Mouse (Mus musculus): Measurements from ENCODE around the gene BC024063.
"Not testable (repeated sequence)": the region's sequence is repeated elsewhere in the genome, so short reads cannot be mapped to it uniquely, and the experiment has no call there.

Gene BC024063

GRCm38 (mm10) chr10:82082728-82083621 is at the start of gene BC024063:
Gene BC024063, plus strand, starts transcription at chr10:82083353.
- DNase-seq (ENCODE audit: low spot score in 2 of 2) = peak; percentile 69 to 71

- no peak for DNase-seq (ENCODE audit: low spot score in 2 of 2)
Measured at GRCm38 (mm10) chr10:82042191-82042590, 41.0 kb upstream of the BC024063 start.

GRCm38 (mm10) chr10:82046603-82047002 is 36.5 kb upstream of the BC024063 start:
- DNase-seq (ENCODE audit: low spot score in 2 of 2) = no peak

- peak; percentile 85 to 88 for DNase-seq (ENCODE audit: low spot score in 2 of 2)
Measured at GRCm38 (mm10) chr10:82047597-82048459, 35.3 kb upstream of the BC024063 start, which contains the start of gene Zfp873. Gene Zfp873, plus strand, starts transcription at chr10:82048123.

GRCm38 (mm10) chr10:82048460-82048804 is 34.7 kb upstream of the BC024063 start:
- not testable (repeated sequence) for DNase-seq (ENCODE audit: low spot score in 2 of 2)

GRCm38 (mm10) chr10:82083622-82083971 is 444 bp downstream of the BC024063 start:
- DNase-seq (ENCODE audit: low spot score in 2 of 2) = not testable (repeated sequence)

GRCm38 (mm10) chr10:82117206-82117605 is 34.1 kb downstream of the BC024063 start:
- no peak for DNase-seq (ENCODE audit: low spot score in 2 of 2)

- DNase-seq (ENCODE audit: low spot score in 2 of 2) = peak; percentile 88
Measured at GRCm38 (mm10) chr10:82127850-82128401, 44.8 kb downstream of the BC024063 start, which contains the start of gene AU041133. Gene AU041133, plus strand, starts transcription at chr10:82128013.

- DNase-seq (ENCODE audit: low spot score in 2 of 2) = no peak
Measured at GRCm38 (mm10) chr10:82145282-82145681, 62.1 kb downstream of the BC024063 start.

GRCm38 (mm10) chr10:82147571-82147970 is 64.4 kb downstream of the BC024063 start:
- DNase-seq (ENCODE audit: low spot score in 2 of 2) = no peak

Measured in frontal cortex, postnatal 10 days (tissue).